Mouse (Mus musculus) lung, embryonic 14.5 days (tissue): ENCODE measurements at regions not wholly inside any gene's neighbourhood (a gene's known extent, or its start where the extent isn't known, plus 50 kb on each side); places are given as distances from the start of the nearest gene placed in this dataset.

Experiments
- ATAC-seq: fragments of 200-750 bp; cut with Nextera tagmentation; 2 replicates; pipeline ENCODE4 v1.8.0; 2017; ENCODE audit warnings: mild to moderate bottlenecking, moderate TSS enrichment, moderate library complexity; ENCODE audit not compliant: insufficient read depth
- DNase-seq: peaks from one replicate; pipeline ENCODE4 v3.0.0-alpha.2; 2015
- H3K27ac ChIP-seq: fragments of 300-500 bp; sonication (generic); 2 replicates; pipeline ENCODE4 v1.5.1; 2014; ENCODE audit warnings: low read depth, mild to moderate bottlenecking, moderate library complexity
- H3K27me3 ChIP-seq: fragments of 300-500 bp; sonication (generic); 2 replicates; pipeline ENCODE4 v1.6.1; 2014; ENCODE audit warnings: low read length, control low read depth; ENCODE audit not compliant: insufficient read depth
- H3K36me3 ChIP-seq: fragments of 300-500 bp; sonication (generic); 2 replicates; pipeline ENCODE4 v1.6.1; 2014; ENCODE audit warnings: control low read depth; ENCODE audit not compliant: insufficient read depth
- H3K4me1 ChIP-seq: fragments of 300-500 bp; sonication (generic); 2 replicates; pipeline ENCODE4 v1.6.1; 2014; ENCODE audit warnings: antibody characterized with exemption, control low read depth; ENCODE audit not compliant: insufficient read depth
- H3K4me2 ChIP-seq: fragments of 300-500 bp; sonication (generic); 2 replicates; pipeline ENCODE4 v1.6.1; 2014; ENCODE audit warnings: mild to moderate bottlenecking
- H3K4me3 ChIP-seq: fragments of 300-500 bp; sonication (generic); 2 replicates; pipeline ENCODE4 v1.5.1; 2014; ENCODE audit warnings: low read depth, low read length
- H3K9ac ChIP-seq: fragments of 300-500 bp; sonication (generic); 2 replicates; pipeline ENCODE4 v1.6.1; 2014
- H3K9me3 ChIP-seq: fragments of 300-500 bp; sonication (generic); 2 replicates; pipeline ENCODE4 v1.6.1; 2016; ENCODE audit warnings: low read depth, low read length, control low read depth
- CTCF ChIP-seq: IDR thresholded peaks from 2 replicates; pipeline ENCODE4 v1.5.1; 2016; ENCODE audit warnings: antibody characterized with exemption, low read depth
- WGBS: fragments of 180-500 bp; shearing (Covaris S2); extraction: QIAGEN DNeasy Blood & Tissue Kit; methylation state at CpG from one replicate; pipeline ENCODE4 v1.1.7; 2014; 5-methylcytosine and 5-hydroxymethylcytosine counted together

DNA sequence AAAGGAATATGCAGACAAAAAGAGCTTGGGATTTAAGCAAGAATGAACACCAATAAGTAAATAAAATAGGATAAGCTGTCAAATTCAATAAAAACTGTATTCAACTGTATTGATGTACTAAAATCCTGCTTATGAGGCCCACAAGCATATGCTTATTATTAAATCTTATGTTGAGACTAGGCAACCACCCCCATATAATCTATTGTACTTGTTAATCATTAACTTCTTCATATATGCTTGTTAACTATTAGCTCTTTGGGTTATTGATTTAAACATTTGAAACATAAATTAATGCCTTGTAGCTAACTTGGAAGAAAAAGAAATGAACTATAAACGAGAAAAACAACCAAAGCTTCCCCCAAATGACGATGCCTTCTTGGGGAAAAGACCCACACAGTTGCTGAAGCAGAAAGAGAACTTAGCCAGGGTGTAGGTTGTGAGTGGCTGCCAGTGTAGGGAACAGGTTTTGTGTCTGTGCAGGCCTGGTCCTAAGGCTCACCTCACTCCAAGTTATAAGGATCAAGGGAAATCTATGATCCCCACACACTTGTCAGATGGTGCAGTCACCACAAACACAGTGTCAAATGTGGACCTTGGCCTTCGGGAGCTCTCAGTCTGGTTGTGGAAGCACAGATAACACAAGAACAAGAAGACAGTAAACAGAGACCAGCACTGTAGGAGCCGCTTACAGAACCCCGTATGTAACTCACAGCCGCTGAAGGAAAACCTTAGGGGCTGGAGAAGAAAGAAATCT is 71.8 kb upstream of the Cited2 start:
- H3K4me3 ChIP-seq, result no peak overlapping the region
- DNase-seq (no peak), ATAC-seq (no peak)
- H3K4me2 ChIP-seq, result no peak overlapping the region
- 65% methylated on average over 6 of the region's 6 CpGs for WGBS
- H3K27ac ChIP-seq, result no peak overlapping the region
- no peaks in the 10 kb centered on the region for H3K27me3 ChIP-seq
- TF ChIP-seq CTCF, result no peak
- H3K9ac ChIP-seq, result no peak overlapping the region
- H3K4me1 ChIP-seq, result no peaks in the 10 kb centered on the region
- no peaks in the 10 kb centered on the region for H3K9me3 ChIP-seq
- H3K36me3 ChIP-seq, result no peaks in the 10 kb centered on the region

DNA sequence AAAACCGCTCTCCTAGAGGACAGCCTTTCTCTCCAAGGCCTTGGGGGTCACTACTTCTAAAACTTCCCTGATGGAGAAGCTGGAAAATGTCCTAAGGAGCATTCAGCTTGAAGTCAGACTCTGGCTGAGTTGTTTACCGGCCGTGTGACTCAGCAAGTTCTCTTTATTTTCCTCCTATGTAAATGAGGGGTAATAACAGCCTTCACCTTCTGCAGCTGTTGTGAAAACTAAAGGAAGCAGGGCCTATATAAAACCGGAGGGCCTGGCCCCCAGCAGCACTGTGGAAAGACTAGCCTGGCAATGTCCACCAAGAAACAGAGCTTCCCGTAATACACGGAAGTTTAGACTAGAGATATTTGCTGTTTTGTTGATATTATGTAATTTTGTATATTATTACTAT is 69.7 kb upstream of the Cited2 start:
- DNase-seq, result no peak
- no peak overlapping the region for H3K27ac ChIP-seq

DNA sequence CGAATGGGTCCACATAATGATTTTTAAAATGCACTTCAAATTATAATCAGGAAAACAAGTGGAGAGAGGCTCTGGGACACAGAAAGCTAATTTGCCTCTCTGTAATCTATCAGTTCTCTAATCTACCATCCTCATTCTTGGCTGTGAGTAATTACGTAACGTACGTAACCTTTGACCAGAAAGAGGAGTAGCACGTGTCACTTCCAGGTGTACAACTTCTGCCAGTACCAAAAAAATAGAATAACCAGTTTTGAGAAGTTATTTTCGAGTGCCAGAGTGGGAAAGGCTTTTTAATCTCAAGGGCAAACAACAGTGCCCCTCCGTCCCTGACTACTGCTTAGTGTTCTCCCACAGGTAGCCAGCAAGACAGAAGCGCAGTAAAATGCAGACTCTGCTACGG is 69.2 kb upstream of the Cited2 start:
- H3K4me3 ChIP-seq, result no peak overlapping the region
- no peaks in the 10 kb centered on the region for H3K36me3 ChIP-seq
- DNase-seq (no peak), ATAC-seq (no peak)
- 60% methylated on average over 9 of the region's 9 CpGs for WGBS
- H3K9ac ChIP-seq, result no peak overlapping the region
- 0 out of 2 replicates have a peak, but pooled peaks cover 3% of the 10 kb centered on the region for H3K4me1 ChIP-seq
- no peaks in the 10 kb centered on the region for H3K9me3 ChIP-seq
- no peak overlapping the region for H3K4me2 ChIP-seq
- H3K27ac ChIP-seq, result no peak overlapping the region
- H3K27me3 ChIP-seq, result no peaks in the 10 kb centered on the region
- no peak for TF ChIP-seq CTCF

More for the DNA sequence above, 69.7 kb upstream of the Cited2 start:
- no peak overlapping the region for H3K9ac ChIP-seq
- TF ChIP-seq CTCF, result no peak
- 53% methylated on average over 6 of the region's 6 CpGs for WGBS
- H3K9me3 ChIP-seq, result no peaks in the 10 kb centered on the region
- no peak overlapping the region for H3K4me3 ChIP-seq
- 0 out of 2 replicates have a peak, but pooled peaks cover 3% of the 10 kb centered on the region for H3K4me1 ChIP-seq
- H3K27me3 ChIP-seq, result no peaks in the 10 kb centered on the region
- no peak overlapping the region for H3K4me2 ChIP-seq
- no peak for ATAC-seq
- H3K36me3 ChIP-seq, result no peaks in the 10 kb centered on the region

DNA sequence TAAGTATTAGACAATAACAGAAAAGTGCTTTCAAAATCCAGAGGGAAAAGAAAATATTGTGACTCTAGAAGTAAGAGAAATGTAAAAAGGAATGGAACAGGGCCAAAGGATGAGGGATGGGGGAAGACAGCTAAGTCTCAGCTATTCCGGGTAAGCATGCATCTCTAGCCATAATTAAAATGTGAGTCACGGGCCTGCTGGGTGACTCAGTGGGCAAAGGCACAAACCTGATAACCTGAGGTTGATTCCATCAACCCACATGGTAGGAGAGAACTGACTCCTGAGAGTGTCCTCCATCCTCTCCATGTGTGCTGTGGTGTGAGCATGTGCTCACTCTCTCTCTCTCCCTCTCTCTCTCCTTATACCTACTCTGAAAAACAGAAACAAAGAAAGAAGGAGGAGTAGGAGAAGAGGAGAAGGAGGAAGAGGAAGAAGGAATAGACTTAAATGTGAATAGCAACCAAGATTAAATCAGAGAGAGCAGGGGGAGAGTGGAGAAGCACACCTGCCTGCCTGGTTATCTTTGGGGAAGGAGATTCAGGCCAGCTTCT is 68.6 kb upstream of the Cited2 start:
- no peak overlapping the region for H3K27ac ChIP-seq
- H3K9me3 ChIP-seq, result no peaks in the 10 kb centered on the region
- no peak overlapping the region for H3K4me2 ChIP-seq
- H3K36me3 ChIP-seq, result no peaks in the 10 kb centered on the region
- no peak overlapping the region for H3K9ac ChIP-seq
- no peak for TF ChIP-seq CTCF
- no peak for DNase-seq
- WGBS, result 58% methylated on average over 2 of the region's 2 CpGs
- no peak overlapping the region for H3K4me3 ChIP-seq
- no peaks in the 10 kb centered on the region for H3K27me3 ChIP-seq
- no peak for ATAC-seq
- H3K4me1 ChIP-seq, result 0 out of 2 replicates have a peak, but pooled peaks cover 3% of the 10 kb centered on the region

DNA sequence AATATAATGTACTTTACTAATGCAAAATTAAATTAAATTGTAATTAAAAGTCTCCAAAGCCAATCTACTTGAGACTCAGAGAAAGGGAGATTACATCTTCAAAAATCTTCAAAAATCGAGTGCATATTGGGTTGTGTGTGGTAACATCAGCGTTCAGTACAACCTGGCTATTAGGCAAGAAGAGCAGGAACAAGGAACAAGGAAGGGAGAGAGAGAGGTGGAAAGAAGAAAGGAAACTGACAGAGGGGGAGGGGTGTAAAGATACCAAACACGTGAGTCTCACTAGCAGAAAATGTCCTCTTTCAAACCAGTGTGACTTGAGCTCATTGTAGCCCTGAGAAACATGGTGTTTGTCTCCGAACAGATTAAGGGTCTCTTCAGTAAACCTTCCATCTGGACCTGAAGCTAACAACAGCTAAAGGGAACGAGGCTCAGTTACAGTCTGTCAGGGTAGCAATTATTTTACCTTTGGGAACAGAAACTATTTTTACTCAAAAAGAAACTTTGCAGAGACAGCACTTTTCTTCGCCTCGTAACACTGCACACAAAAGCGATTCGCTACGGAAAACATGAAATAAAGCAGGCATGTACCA is 67.5 kb upstream of the Cited2 start:
- TF ChIP-seq CTCF, result no peak
- H3K9me3 ChIP-seq, result no peaks in the 10 kb centered on the region
- H3K4me2 ChIP-seq, result no peak overlapping the region
- no peak overlapping the region for H3K27ac ChIP-seq
- 68% methylated on average over 10 of the region's 10 CpGs for WGBS
- no peaks in the 10 kb centered on the region for H3K27me3 ChIP-seq
- no peak overlapping the region for H3K9ac ChIP-seq
- ATAC-seq (no peak), DNase-seq (no peak)
- no peaks in the 10 kb centered on the region for H3K36me3 ChIP-seq
- H3K4me3 ChIP-seq, result no peak overlapping the region
- H3K4me1 ChIP-seq, result 0 out of 2 replicates have a peak, but pooled peaks cover 3% of the 10 kb centered on the region

DNA sequence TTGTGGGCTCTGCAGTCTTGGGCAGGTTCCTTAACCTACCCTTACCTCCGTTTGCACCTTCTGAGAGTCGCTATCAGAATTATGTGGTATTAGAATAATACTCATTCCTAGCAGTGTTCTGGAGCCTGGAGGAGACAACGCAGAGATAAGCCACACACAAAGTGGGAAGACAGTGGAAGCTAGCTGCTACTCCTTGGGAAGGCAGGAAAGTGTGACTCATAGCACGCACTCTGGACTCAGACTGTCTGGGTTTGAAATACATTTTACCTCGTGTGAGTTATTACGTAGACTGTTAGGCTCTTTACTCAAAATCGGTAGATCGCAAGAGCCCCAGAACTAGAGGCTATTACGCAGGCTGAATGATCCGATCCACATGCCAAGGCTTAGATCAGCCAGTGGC is 66.7 kb upstream of the Cited2 start:
- 0 out of 2 replicates have a peak, but pooled peaks cover 3% of the 10 kb centered on the region for H3K4me1 ChIP-seq
- no peaks in the 10 kb centered on the region for H3K9me3 ChIP-seq
- H3K36me3 ChIP-seq, result no peaks in the 10 kb centered on the region
- H3K4me3 ChIP-seq, result no peak overlapping the region
- 66% methylated on average over 10 of the region's 10 CpGs for WGBS
- no peak for TF ChIP-seq CTCF
- H3K27me3 ChIP-seq, result no peaks in the 10 kb centered on the region
- ATAC-seq (no peak), DNase-seq (no peak)
- no peak overlapping the region for H3K4me2 ChIP-seq
- H3K27ac ChIP-seq, result no peak overlapping the region
- no peak overlapping the region for H3K9ac ChIP-seq

DNA sequence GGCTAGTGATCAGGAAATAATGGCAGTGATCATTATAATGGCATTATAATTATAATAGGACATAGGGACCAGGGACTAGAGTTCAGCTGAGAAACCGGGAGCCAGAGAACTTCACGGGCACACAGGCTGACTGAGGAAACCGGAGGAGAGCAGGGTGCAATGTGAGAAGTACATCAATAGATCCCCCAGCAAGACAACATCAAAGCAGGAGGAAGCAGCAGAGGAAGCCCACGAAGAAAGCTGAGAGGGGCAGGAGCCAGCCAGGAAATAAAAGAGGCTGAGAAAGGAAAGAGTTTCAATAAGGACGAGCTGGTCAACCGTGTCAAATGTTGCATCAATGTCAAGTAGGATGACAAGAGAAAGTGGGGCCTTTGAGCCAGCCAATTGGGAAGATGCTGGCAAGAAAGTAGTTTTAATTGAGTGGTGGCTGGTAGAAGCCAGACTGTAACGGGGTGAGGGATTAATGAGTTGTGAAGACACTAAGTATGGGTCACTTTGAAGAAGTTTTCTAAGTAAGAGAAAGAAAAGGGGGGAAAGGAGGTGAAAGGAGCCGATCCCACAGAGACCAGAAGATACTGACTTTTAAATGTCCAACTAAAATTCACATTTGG is 66.0 kb upstream of the Cited2 start:
- H3K36me3 ChIP-seq, result no peaks in the 10 kb centered on the region
- 16% methylated on average over 8 of the region's 8 CpGs for WGBS
- DNase-seq, result peak; percentile 71
- TF ChIP-seq CTCF, result no peak
- H3K27me3 ChIP-seq, result no peaks in the 10 kb centered on the region
- no peaks in the 10 kb centered on the region for H3K9me3 ChIP-seq
- 0 out of 2 replicates have a peak, but pooled peaks cover 3% of the 10 kb centered on the region for H3K4me1 ChIP-seq
- H3K9ac ChIP-seq, result no peak overlapping the region
- H3K4me2 ChIP-seq, result no peak overlapping the region
- peak; percentile 61 for ATAC-seq
- no peak overlapping the region for H3K4me3 ChIP-seq
- H3K27ac ChIP-seq, result no peak overlapping the region
